Mouse (Mus musculus) thymus, adult 2 months (tissue): Measurements from ENCODE around the gene Atf7ip. TPM values are rescaled to one million over a fixed set of nuclear protein-coding genes. Genes with fewer than 3 reads are reported as not detected.

Experiments
- DNase-seq: peaks from one replicate; pipeline ENCODE4 v3.0.0; 2021
- H3K27ac ChIP-seq: fragments of 200-500 bp; 2 replicates; pipeline ENCODE4 v1.5.1; 2012; ENCODE audit warnings: low read length, control low read depth; ENCODE audit not compliant: control insufficient read depth, insufficient read depth
- H3K27me3 ChIP-seq: fragments of 200-500 bp; 2 replicates; pipeline ENCODE4 v1.6.1; 2012; ENCODE audit warnings: mild to moderate bottlenecking, low read length, moderate library complexity, mixed read lengths; ENCODE audit not compliant: control insufficient read depth, insufficient read depth
- H3K36me3 ChIP-seq: fragments of 200-500 bp; 2 replicates; pipeline ENCODE4 v1.6.1; 2012; ENCODE audit warnings: mild to moderate bottlenecking, low read length, moderate library complexity; ENCODE audit not compliant: control insufficient read depth, insufficient read depth
- H3K4me1 ChIP-seq: fragments of 200-500 bp; replicated peaks from 2 replicates; pipeline ENCODE4 v1.6.1; 2012; ENCODE audit warnings: low read length; ENCODE audit not compliant: control insufficient read depth, insufficient read depth
- H3K4me3 ChIP-seq: fragments of 200-500 bp; 2 replicates; pipeline ENCODE4 v1.5.1; 2012; ENCODE audit warnings: mild to moderate bottlenecking, low read length, control low read depth, moderate library complexity; ENCODE audit not compliant: control insufficient read depth, insufficient read depth
- CTCF ChIP-seq: fragments of 200-500 bp; IDR thresholded peaks from 2 replicates; pipeline ENCODE4 v1.5.1; 2012; ENCODE audit warnings: mild to moderate bottlenecking, control low read depth, low read length, moderate library complexity, borderline replicate concordance; ENCODE audit not compliant: control insufficient read depth, poor library complexity, insufficient read depth; ENCODE audit errors: extremely low read depth
- POLR2A ChIP-seq: fragments of 200-500 bp; IDR thresholded peaks from 2 replicates; pipeline ENCODE4 v1.6.1; 2012; ENCODE audit warnings: mild to moderate bottlenecking, low read length, control low read depth, moderate library complexity; ENCODE audit not compliant: control insufficient read depth, poor library complexity, insufficient read depth; ENCODE audit errors: extremely low read depth
- WGBS: fragments of 180-500 bp; shearing (Covaris S2); methylation state at CpG from one replicate; pipeline ENCODE4 v1.1.7; 2018; 5-methylcytosine and 5-hydroxymethylcytosine counted together
- polyA plus RNA-seq: library from polyadenylated mRNA; depleted of rRNA; stranded (reverse); fragments of >200 nt; gene quantifications from 2 replicates; pipeline ENCODE4 v1.2.3, GENCODE M21; 2012

The Atf7ip gene
- polyA plus RNA-seq, 1 experiment, result 65.1 TPM

DNA sequence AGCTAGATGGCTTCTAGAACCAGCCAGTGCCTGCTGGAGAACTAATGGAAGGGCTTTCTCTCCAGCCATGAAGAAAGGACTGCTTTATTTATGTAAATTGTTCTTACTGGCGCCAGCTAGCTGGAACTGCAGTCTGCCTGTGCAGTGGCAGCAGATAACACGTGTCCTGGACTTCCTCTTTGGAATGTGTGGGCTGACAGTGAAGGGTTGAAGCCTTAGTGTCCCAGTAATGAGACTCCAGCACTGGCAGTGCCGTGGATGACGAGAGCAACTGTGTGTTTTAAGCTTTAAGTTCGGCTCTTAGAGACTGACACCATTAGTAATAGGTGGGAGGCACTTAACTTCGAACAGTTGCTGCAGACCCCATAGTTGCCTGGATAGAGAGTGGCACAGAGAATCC is 37.2 kb downstream of the Atf7ip start:
- peaks cover 12% of the 10 kb centered on the region for H3K4me1 ChIP-seq
- no peaks in the 10 kb centered on the region for H3K27me3 ChIP-seq
- no peak for TF ChIP-seq POLR2A
- TF ChIP-seq CTCF, result no peak
- H3K36me3 ChIP-seq, result peaks cover 7% of the 10 kb centered on the region; the same call in 1 of the 2 replicates
- no peak overlapping the region for H3K4me3 ChIP-seq
- WGBS, result 49% methylated on average over 6 of the region's 6 CpGs
- H3K27ac ChIP-seq, result no peak overlapping the region
- no peak for DNase-seq

DNA sequence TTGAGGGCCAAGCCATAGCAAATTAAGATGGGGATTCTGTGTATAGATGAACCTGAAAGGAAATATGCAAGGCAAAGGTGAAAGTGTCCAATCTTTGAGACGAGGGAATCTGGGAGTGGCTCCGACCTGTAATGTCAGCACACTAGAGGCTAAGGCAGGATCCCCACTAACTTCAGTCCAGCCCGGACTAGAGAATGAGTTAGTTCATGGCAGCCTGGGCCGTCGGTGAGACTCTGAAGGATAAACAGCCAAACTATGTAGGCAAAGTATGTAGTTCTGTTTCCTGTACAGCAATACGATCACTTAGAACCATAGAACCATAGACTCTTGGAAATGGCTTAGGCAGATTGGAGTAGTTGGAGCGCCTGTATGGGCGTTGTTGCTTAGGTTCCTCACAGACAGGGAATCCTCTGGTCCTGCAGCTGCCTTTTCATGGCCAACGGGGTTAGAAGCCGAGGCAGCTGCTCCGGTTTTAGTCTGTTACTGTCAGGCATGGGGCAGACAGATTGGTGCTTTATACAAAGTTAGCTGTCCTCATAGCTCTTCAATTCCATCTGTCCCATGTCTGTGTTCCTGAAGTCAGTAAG is 39.4 kb downstream of the Atf7ip start:
- H3K27me3 ChIP-seq, result no peaks in the 10 kb centered on the region
- peaks cover 12% of the 10 kb centered on the region for H3K4me1 ChIP-seq
- H3K36me3 ChIP-seq, result no peaks in the 10 kb centered on the region; the same call in 1 of the 2 replicates
- no peak overlapping the region for H3K4me3 ChIP-seq
- no peak overlapping the region for H3K27ac ChIP-seq
- DNase-seq, result no peak
- TF ChIP-seq POLR2A (no peak), CTCF (no peak)
- WGBS, result 97% methylated on average over 11 of the region's 11 CpGs

DNA sequence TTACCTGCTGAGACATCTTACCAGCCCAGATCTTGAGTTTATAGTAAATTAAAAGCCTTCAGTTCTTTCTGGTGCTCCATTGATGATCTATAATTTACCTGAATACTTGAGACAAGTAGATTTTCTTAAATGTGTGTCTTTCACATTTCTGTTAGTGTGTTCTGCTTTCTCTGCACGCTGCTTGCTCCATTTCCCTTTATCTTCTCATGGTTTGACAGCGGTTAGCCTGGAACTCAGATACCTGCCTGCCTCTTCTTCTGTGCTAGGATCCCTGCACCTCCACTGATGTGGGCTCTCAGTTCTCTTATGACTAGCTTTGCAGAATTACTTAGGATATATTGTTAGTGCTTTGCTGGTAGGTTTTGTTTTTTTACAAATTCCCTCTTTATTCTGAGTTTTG is 40.3 kb downstream of the Atf7ip start:
- Histone ChIP-seq H3K4me3 (no peak overlapping the region), H3K27ac (no peak overlapping the region), H3K27me3 (no peaks in the 10 kb centered on the region), H3K36me3 (no peaks in the 10 kb centered on the region; the same call in 1 of the 2 replicates), H3K4me1 (peaks cover 11% of the 10 kb centered on the region)
- TF ChIP-seq CTCF (no peak), POLR2A (no peak)
- 76% methylated on average over 2 of the region's 2 CpGs for WGBS
- no peak for DNase-seq

DNA sequence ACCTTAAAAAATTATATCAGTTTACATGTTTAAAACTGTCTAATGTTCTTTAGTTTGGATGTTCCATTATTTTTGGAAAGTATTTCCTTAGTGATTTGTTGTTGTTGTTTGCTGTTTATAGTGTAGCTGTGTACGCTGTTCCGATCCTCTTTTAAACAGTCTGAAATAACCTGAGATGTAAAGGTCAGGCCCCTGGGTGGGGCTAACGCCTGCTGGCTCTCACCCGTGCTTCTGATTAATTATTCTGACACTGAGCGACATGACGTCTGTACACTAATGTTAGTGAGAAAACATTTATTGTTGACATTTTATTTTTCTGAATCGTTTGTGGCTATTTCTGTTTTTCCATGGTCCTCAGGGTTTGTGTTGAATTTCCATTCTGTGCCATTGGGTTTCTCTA is 41.0 kb downstream of the Atf7ip start:
- Histone ChIP-seq H3K27ac (no peak overlapping the region), H3K4me1 (peaks cover 9% of the 10 kb centered on the region), H3K27me3 (no peaks in the 10 kb centered on the region), H3K36me3 (no peaks in the 10 kb centered on the region), H3K4me3 (no peak overlapping the region)
- TF ChIP-seq CTCF (no peak), POLR2A (no peak)
- 88% methylated on average over 7 of the region's 7 CpGs for WGBS
- no peak for DNase-seq

DNA sequence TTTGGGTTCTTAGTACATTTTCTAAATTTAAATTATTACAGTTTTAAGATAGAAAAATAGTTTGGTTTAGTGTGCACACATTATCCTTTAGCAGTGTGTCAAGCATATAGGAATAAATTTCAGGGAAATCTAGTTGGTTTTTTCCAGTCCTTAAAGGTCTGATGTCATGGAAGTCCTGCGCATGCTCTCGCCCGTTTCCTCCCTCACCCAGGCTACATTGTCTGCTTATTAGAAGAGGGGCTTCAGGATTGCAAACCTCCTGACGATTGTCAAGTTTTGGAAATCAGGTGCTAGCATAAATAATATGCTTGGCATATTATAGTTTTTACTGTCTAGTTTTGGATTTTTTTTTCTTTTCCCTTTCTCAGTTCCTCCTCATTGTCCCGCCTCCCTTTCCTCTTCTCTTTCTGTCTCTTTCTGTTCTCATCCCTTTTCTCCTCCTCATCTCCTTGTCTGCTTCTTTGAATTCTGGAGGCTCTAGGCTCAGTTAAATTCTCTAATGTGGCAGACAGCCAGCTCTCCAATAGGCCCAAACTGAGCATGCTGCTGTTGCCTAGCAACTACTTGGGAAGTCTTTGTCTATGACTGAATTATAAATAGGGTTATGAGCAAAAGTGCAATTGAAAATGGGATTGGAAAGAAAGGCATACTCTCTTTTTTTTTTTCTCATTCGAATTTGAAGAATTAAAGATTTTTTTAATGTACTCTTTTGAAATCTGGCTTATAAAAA is 42.2 kb downstream of the Atf7ip start:
- Histone ChIP-seq H3K4me3 (no peak overlapping the region), H3K36me3 (no peaks in the 10 kb centered on the region), H3K4me1 (peaks cover 10% of the 10 kb centered on the region), H3K27me3 (no peaks in the 10 kb centered on the region), H3K27ac (no peak overlapping the region)
- DNase-seq, result no peak
- WGBS, result 80% methylated on average over 6 of the region's 6 CpGs
- TF ChIP-seq POLR2A (no peak), CTCF (no peak)

DNA sequence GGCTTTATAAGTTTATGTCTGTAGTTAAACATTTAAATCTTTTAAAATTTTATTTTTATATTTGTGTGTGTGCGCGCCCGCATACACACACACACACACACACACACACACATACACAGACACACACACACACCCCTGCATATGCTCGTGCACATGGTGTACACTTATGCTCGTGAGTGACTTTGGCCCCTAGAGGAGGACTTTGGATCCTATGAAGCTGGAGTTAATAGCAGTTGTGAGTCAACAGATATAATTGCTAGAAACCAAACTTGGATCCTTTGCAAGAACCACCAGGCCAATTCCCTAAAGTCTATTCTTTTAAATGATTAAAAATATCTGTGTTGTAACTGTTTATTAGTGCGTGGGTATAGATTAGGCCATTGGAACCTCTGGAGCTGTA is 42.8 kb downstream of the Atf7ip start:
- DNase-seq, result no peak
- Histone ChIP-seq H3K4me1 (peaks cover 11% of the 10 kb centered on the region), H3K27me3 (no peaks in the 10 kb centered on the region), H3K36me3 (no peaks in the 10 kb centered on the region), H3K27ac (no peak overlapping the region), H3K4me3 (no peak overlapping the region)
- TF ChIP-seq POLR2A (no peak), CTCF (no peak)
- WGBS, result 96% methylated on average over 6 of the region's 6 CpGs

DNA sequence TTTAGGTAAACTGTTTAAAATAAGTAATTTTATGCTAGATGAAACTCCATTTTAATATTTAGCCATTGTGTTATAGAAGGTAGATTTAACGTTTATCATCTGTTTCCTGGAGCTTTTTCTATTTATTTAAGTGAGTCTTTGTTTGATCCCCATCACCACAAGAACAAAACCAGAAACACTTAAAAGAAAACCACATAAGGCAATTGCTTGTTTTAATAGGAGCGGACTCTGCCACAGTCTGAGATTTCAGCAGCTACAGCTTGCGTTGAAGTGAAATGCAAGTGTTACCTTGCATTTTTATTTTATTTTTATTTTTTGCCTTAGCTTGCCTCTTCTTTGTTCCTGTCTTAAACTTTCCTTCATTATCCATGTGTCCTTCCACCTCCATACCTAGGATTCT is 43.6 kb downstream of the Atf7ip start:
- no peak overlapping the region for H3K4me3 ChIP-seq
- no peak for DNase-seq
- 16% methylated on average over 3 of the region's 3 CpGs for WGBS
- H3K27me3 ChIP-seq, result no peaks in the 10 kb centered on the region
- no peak overlapping the region for H3K27ac ChIP-seq
- TF ChIP-seq POLR2A (no peak), CTCF (no peak)
- peaks cover 11% of the 10 kb centered on the region for H3K4me1 ChIP-seq
- no peaks in the 10 kb centered on the region for H3K36me3 ChIP-seq
